Mouse (Mus musculus) adrenal gland, adult (tissue): ENCODE measurements around the gene Gm20458.
A peak's percentile ranks its signal among the peaks of the same experiment; 100 is the strongest.

Source experiments
- DNase-seq, 2 experiments: peaks; one replicate each; pipeline ENCODE4 v3.0.0; 2022 to 2023; ENCODE audit warnings: low spot score in 1 of 2; ENCODE audit not compliant: inconsistent age in 2 of 2

Gene Gm20458

DNA sequence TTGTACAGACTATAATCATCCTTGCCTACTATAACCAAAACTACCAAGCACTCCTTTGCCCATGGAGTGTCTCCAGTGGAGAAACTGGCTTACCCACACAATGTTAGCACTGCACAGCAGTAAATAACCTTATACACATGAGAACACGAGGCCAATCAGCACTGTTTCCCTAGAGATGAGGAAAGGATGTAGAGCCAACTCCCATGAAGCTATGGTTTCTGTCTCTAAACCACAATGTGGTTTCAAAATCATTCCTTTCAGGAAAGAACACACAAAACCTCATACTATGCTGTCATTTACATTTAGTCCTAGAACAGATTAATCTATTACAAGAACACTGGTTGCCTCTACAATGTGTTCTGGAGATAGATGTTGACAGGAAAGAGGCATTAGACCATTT is 35.6 kb downstream of the Gm20458 start:
- no peak for DNase-seq

DNA sequence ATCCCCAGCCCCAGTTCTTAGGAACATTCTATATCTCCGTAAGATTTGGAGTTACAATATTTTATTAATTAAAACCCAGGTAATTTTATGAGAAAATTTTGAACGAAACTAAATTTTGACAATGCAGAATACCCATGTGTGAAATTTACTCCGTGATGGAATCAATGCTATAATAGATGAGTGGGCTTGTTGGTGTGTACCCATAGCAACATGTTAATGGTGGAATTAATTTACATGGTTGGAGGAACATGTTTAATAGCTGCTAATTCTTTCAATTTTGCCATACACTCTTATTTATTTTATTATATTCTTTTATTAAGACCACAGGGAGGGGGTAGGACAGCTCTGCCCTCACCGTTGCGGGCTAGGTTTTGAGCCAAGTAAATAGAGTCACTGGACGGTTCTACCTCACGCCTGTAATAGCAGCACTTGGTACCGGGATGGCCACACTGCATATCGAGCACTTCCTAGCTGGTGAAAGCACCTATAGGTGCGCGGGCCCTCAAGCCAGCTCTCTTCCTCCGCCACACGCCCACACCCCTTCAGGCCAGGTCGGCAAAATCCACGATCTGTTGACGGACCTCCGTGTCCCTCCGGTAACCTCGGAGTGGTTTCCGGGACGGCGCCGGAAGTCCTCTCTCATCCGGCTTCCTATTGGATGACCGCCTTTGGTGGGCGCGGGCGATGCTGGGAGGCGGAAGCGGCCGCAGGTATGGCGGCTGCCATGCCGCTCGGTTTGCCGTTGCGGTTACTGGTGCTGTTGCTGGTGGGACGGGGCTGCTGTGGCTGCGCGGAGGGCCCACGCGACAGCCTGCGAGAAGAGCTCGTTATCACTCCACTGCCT is 36.3 kb downstream of the Gm20458 start, which contains the start of gene Pigt:
Pigt (plus strand) TSS at position 674 of the 844 bp plus-strand sequence.
- peak; percentile 91 to 97 for DNase-seq

DNA sequence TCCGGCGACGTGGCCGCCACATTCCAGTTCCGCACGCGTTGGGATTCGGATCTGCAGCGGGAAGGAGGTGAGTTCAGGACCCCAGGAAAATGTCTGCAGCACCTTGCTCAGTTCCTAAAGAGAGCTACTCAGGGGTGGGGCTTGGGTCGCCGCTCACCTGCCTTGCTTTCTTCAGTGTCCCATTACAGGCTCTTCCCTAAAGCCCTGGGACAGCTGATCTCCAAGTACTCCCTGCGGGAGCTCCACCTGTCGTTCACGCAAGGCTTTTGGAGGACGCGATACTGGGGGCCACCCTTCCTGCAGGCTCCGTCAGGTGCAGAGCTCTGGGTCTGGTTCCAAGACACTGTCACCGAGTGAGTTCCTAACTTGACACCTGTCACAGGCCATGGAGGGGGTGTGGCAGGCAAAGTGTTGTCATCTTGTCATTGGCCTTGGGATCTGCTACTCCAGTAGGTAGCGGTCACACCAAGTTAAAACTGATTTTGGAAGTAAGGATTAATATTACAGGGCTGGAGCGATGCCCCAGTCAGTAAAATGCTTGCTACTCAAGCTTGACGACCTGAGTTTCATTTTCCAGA is 37.0 kb downstream of the Gm20458 start:
- DNase-seq = no peak

DNA sequence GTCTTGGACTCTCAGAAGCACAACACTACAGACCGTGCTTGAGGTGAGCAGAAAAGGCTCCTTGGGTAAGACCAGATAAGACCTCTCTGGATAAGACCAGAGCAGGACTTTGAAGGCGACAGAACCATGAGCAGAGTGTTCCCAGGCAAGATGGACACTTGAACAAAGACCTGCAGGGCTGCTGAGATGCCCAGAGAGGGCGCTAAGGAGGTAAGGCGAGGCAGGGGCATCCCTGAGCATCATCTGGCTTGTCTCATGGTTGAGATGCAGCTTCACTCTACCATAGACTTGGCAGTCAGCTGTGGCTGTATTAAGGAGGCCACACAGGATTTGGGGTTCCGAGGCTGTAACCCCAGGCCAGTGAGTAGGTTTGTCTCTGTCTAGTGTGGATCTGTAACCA is 38.5 kb downstream of the Gm20458 start:
- DNase-seq = no peak

DNA sequence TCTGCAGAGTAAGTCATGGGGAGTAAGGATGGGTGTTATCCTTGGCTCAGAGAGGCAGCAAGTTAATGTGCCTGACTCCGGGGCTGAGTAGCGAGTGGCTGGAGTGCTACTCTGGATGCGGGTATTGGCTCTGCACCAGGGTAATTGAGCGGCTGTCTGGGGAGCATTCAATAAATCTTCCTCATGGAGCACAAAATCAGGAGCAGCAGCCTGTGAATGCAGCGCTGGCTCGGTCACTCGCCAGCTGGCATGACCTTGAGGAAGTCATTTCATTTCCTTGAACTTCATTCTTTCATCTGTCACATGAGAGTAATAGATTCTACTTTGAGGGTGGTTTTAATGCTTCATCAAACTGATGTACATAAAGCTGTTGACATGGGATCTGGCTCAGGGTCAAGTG is 39.7 kb downstream of the Gm20458 start:
- DNase-seq = peak; percentile 80 to 91

DNA sequence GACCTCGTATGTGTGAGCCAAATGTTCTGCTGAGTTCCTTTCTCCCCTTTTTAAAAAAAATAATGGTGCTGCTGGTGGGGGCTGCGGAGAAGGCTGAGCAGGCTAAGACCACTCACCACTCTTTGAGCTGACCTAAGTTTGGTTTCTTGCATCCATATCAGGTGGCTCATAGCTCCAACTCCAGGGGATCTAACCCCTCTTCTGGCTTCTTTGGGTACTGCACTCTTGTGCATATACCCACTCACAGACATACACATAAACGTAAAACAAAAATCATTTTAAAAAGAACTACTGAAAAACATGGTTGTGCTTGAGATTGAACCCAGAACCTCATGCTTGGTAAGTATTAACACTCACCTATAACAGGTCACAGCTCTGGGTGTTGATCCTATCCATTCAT is 44.2 kb downstream of the Gm20458 start:
- no peak for DNase-seq

DNA sequence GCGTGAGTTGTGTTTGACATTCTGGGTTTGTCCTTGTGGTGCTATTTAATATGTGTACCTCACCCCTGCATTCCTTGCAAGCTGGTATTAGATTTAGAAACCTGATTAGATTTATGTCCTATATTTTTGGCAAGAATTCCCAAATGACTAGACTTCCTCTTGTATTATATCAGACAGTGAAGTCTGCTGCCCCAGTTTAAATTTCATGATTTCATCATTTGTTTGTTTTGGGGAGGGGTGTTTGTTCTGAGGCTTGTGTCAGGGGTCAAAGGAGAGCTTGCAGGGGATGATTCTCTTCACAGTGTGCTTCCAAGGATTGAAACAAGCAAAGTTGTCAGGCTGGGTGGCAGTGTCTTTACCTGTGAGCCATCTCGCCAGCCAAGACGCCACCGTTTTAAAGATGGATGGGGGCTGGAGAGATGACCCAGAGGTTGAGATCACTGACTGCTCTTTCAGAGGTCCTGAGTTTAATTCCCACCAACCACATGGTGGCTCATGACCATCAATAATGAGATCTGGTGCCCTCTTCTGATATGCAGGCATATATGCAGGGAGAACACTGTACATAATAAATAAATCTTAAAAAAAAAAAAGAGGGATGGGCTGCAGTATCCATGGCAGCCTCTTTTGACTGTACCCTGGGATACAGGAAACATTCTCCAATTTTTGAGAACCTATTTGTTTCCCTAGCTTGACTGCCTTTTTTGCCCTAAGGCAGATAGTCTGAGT is 45.0 kb downstream of the Gm20458 start:
- DNase-seq = peak in 1 of 2 experiments; percentile 62

DNA sequence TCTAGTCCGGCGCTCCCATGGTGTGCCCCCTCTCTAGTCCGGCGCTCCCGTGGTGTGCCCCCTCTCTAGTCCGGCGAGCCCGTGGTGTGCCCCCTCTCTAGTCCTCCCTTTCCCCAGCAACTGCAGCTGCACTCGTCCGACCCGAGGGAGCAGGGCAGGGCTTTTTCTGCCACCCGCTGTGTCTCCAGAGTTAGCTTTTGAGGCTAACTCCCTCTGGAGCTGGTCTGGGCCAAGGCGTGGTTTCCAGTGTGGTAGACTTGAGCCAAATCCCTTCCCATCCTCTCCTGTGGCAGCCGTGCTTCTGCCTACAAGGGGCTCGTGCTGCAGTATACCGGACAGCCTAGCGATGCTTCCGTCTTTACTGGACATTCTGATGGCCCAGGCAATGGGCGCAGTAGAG is 47.0 kb downstream of the Gm20458 start:
- DNase-seq = no peak

DNA sequence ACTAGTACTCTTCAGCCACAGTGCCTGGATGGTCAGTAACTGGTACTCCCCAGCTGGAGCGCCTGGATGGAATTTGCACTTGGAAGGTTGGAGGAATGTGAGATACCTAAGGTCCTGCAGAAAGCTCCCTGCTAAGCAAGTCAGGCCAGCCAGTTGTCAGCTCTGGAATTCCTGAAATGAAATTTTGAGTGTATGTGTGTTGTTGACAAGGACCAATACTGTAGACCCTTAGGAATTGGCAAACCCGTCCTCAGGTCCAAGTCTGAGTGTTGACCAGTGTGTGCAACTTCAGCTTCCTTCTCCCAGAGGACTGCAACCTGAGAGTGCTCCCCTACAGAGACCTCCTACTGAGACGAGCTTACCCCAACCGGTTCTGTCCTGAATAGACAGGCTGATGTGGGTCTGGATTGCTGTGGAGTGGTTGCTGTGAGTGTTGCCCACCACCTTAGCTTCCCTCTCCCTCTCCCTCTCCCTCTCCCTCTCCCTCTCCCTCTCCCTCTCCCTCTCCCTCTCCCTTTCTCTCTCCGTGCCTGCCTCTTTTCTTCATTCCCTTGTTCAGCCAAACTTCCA is 49.9 kb downstream of the Gm20458 start:
- DNase-seq = no peak

DNA sequence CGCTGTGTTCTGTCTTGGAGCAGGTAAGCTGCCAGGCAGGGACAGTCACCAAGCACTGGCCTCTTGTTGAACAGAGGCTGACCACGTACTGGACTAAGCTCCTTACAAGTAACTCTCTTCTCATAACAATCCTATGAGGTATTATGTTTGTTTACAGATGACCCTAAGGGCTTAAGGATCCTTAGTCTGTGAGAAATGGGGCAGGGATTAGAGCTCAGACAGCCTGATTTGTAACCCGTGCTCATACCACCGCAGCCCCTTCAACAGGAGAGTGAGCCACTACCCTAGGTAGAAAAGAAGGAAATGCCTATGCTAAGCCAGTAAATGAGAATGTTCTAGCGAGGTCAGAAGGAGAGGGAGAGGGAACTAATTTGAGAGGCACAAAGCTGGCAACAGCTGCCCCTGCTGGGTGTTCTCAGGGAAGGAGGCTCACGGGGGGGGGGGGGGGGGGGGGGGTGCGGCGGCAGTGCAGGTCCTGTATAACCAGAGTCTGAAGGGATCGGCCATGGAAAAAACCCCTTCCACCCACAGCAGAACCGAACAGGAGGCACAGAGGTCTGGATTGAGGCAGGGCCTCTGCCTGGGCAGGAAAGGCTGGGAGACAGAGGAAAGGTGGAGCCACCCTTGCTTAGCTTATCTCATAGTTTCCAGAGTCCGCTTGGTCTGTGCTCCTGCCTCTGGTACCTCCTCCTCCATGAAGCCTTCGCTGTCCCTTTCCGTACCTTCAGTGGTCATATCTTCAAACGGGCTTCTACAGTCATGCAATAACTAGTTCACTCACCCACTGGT is 51.5 kb downstream of the Gm20458 start:
- no peak for DNase-seq

DNA sequence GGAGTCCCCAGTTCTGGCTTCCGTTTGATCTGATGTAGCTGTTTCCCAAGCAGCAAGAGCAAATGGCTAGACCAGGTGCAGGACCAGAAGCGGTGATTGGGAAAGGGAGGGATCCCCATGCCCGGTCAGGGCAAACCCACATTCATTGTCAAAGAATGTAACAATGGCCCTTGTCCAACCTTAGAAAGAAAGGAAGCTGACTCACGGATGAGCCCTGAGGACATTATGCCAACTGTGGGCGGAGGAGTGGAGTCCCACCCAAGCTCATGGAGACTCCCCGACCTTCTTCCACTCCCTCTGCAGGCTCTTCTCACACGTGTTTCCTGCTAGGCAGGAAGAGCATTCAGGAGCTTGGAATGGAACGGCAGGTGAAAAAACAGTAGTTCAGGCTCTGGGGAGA is 52.6 kb downstream of the Gm20458 start:
- DNase-seq = peak; percentile 65 to 83

DNA sequence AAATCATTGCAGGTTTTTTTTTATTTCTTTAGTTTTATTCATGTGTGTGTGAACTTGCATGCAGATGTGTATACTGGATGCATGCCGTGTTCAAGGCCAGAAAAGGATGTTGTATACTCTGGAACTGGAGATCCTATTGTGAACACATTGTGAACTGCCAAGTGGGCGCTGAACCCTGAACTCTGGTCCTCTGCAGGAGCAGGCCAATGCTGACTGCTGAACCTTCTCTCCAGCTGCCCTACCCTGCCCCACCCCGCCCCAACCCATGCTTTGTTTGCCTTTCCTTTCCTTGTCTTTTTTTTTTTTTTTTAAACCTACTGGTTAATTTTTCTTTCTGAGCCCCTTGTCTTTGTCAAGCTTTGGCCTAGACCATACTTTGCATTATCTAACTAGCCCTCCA is 54.1 kb downstream of the Gm20458 start:
- no peak for DNase-seq

DNA sequence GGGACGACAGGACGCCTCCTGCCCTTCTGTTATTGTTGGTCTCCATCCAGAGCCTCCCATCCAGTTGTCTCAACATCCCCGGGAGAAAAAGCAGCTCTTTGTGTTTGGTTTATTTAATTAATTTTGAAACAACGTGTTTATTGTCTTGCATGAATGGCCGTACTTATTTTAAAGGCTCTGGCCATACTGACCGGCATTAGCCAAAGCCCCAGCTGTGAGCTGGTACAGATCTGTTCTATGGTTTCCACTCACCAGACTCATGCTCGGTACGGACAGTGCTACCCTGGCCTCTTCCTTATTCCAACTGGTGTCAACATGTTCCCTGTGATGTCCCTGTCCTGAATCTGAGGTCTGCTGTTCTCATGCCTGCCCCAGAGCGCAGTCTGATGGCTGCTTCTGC is 55.1 kb downstream of the Gm20458 start:
- no peak for DNase-seq

DNA sequence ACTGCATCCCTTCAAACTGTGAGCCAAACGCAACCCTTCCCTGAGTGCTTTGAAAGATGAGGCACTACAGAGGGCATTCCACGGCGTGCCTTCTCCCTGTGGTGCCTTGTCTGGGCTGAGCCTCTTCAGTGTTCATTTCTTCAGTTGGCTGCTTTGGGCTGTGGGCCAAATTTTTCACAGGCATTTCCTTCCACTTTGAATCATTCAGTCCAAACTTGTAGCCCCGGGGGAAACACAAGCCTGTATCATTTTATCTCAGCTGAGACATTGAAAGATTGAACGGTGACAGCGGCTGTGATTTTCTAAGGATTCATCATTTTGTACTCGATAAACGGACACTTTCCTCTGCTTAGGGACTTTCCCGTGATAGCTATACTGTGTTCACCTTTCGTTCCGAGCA is 55.8 kb downstream of the Gm20458 start:
- DNase-seq = no peak

DNA sequence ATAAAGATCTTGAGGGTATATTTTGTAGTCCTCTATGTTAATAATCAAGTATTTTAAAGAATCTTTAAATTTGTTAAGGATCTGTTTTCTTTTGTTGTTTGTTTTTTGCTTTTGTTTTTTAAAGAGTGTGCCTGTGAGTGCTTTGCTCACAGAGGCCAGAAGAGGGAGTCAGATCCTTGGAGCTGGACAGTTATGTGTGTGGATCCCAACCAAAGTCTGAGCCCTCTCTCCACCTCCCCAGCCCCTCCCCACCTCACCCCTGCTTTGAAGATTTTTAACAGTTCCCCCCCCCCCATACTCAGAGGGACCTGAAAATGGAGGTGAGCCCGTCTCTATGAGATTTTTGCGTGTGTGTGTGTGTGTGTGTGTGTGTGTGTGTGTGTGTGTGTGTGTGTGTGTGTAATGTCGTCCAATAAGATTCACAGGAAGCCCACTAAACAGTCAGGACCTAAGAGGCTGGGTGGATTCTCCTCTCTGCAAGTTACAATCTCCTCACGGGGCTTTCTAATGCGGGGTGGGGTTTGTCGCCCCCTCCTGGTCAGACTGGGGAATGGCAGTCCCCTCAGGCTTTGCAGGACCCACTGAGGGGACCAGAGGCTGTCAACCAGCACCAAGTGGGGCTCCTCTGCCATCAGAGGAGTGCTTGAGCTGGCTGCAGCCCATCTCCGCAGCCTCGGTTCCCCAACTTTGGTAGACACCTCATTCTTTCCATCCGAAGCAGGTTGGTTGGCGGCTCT is 56.9 kb downstream of the Gm20458 start:
- peak; percentile 61 to 89 for DNase-seq

DNA sequence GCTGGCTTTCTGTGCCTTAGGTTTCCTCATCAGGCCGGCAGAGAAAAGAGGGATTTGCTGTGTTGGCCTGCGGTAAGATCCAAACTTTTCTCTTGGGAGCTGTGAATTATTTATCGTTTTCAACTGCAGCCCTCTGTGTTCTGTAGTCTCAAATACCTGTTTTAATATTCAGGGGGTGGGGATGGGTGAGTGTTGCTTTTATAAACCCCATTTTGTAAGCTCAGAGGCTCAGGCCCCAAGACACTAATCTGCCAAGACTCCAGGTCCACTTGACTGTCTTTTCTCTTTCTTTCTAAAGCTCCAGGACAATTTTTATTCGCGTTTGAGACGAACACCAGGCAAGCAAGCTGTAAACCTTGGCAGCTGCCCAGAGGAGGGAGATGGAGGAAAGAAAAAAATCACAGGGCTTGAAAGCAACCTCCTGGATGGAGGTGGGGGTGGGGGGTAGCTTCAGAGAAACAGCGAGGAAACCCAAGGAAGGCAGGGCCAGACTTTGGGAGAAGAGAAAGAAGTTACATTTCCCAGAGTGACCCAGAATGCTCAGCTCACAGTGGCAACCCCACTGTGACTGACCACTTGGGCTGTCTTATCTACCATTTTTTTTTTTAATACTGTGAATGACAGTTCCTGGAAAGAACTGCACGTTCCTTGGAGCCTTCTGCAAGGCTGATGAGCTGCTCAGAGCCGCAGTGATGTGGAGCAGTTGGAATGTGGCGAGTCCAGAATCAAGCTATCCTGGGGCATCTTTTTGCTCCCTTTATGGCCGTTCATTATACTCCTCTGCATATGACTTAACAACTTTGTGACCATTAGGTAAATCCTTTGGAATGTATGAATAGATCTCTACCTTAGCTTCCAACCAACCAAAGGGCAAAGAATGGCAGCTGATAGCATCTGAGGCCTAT is 57.8 kb downstream of the Gm20458 start:
- no peak for DNase-seq

DNA sequence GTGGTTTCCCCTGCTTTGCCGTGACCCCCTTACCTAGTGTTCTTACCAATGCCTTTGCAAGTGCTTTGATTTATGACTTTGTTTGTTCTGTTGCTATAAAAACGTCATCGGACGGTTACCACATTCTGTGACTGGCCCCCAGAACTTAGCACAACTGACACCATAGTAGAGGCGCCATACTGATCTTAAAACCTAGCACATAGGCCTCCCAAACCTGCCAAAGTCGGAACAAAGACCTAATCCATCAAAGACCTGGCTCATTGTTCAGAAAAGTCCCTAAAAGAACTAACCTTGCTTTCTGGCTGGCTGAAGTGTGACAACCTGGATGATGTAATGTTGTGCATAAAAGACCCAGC is 58.4 kb downstream of the Gm20458 start:
- no peak for DNase-seq

DNA sequence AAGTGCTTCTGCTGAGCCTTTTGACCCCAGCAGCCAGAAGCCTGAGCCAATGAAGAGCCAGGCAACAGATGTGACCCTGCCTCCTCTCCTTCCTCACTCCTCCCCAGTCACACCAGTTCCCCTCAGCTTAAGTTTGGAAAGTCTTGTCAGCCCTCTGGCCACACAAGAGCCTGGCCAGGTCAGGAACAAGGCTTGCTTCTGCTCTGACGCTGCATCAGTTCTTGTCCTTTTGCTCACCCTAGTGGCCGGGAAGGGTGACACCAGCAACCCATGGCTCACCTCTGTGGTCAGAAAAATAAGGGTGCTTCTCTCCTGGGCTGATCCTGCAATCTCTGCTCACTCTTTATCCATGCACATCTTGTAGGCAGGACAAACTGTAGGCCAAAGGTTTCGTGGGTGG is 60.0 kb downstream of the Gm20458 start:
- peak; percentile 53 to 85 for DNase-seq

DNA sequence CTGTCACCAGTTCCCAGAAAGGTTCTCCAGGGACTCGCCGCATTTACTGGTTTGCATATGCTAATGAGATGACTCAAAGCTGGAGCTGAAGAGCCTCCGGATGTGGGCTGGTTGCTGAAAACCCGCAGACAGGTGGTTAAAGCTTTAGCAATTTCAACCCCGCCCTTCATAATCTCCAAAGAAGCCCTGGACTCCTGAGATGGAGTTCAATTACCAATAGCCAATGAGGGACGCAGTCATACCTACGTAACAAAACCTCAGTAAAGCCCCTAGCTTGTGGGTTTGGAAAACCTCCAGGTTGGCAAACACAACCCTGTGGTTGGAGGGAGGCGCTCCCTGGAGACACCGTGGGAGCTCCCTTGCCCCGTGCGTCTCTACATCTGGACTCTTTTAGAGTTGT is 61.1 kb downstream of the Gm20458 start:
- DNase-seq = no peak
